Mouse (Mus musculus): Measurements from ENCODE around the gene Numb.
"Not testable (repeated sequence)": the region's sequence is repeated elsewhere in the genome, so short reads cannot be mapped to it uniquely, and the experiment has no call there.

The Numb gene

DNA sequence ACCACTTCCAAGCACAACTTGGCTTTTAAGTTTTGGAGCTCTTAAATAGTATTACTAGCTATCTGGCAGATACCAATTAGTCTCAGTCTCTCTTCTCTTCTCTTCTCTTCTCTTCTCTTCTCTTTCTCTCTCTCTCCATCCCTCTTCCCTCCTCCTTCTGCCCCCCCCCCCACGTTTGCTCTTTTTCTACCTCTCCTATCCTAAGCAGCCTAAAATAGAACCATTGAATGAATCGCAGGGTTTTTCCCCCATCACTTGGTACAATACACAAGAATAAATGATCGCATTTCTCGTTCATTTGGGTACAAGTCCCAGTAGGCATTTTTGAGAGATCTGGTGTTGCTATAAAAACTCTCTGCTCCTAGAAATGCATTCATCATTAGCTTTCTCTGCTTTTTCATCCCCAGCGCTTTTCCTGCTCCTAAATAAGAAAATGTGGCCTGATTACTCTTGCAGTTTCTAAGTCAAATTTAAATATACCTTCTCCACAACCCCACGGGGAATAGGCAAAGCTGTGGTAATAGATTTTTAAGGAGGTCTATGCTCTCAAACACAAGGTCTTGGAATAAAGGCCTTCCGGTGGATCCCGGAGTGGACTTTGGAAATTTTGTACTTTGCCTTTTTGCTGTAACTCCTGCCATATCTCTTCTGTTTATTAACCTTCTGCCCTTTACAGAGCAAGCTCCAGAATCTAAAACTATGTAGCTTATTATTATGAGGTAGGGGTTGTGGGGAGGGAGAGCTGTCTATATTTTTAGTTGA is 1.2 kb upstream of the Numb start:
- no peak for DNase-seq (ENCODE audit: low spot score in 2 of 2)

DNA sequence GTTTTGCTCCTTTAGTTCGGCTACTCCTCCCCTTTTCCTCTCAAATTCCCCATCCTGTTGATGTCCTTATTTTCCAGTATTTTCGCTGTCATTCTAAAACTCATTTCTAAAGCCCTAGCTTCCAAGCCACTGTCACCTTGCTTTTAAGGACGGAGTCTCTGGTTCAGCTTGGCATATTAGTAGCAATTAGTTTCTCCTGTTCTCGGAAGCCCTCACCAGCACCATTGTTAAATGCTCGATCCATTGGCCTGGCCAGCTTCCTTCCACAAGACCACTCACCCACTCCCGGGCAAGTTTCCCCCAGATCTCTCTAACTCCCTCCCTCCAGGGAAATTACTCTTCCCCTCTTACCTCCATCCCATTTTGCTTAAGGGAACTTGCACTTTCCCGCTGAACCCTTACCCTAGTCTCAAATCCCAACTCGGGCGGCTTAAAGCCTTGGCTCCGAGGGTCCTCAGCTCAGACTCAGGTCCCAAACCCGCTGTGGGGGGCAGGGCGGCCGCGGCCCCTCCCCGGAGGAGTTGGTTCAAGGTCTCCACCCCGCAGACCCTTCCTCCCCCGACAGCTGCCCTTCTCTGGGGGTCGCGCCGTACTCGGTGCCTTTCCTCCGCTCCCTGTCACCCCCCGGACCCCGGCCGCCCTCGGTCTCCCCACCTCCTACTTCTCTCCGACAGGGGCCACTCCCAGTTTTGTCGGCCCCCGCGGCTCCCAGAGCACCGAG is 853 bp downstream of the Numb start:
- DNase-seq (ENCODE audit: low spot score in 2 of 2), result peak in 1 of 2 experiments; percentile 30

DNA sequence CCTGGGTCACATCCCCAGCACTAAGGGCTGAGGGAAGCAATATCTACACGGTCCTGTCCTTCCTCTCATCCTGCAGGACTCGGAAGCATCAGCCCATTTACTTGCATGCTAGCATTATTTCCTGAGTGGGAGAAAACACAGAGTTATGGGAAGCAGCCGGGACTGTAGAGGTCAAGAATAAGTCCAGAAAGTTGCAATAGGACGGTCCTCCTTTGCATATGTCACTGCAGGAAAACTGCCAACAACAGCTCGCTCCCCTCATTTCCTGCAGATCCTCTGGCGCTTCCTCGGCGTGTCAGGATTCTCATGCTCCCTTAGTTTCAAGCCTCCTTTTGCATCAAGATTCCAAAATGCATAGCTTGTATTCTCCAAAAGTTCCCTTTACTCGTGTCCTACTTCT is 4.8 kb downstream of the Numb start:
- no peak for DNase-seq (ENCODE audit: low spot score in 2 of 2)

DNA sequence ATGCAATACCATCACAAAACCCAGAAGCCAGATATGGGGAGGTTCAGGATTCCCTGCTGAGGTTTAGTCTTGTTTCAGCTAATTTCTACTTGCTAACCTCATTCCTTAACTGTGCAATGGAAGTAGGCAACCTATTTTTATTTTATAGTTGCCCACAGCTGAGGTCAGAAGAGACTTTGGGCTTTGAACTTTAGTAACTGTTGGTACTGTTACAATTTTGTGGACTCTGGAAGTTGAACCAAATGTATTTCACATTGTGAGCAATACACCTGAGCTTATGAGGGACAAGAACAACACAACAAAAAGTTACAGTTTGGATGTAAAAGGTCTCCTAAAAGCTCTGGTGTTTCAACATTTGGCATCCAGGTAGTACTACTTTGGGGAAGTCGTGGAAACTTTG is 6.9 kb downstream of the Numb start:
- DNase-seq (ENCODE audit: low spot score in 2 of 2), result no peak

DNA sequence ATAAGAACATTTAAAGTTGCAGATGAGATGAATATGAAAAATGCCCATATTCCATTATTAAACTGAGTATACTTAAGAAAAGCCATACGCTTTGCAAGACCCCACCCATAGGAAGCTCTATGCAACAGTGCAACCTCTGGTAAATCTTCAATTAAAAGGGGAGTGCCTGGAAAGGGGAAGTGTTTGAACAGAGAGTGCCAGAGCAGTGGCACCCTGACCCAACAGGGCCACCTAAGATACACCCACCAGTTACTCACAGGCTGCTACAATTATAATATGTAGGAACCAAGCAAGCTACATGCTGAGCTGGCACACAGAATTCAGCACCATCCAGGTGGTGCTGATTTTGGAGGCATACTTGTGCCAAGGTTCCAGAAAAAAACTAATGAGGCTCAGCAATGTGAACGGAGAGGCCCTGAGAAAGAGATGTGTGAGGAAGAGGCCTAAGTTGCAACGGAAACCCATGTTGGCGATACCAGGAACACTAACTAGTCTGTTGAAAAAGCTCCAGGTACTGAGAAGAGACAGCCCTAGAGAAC is 7.5 kb downstream of the Numb start:
- no peak for DNase-seq (ENCODE audit: low spot score in 2 of 2)

DNA sequence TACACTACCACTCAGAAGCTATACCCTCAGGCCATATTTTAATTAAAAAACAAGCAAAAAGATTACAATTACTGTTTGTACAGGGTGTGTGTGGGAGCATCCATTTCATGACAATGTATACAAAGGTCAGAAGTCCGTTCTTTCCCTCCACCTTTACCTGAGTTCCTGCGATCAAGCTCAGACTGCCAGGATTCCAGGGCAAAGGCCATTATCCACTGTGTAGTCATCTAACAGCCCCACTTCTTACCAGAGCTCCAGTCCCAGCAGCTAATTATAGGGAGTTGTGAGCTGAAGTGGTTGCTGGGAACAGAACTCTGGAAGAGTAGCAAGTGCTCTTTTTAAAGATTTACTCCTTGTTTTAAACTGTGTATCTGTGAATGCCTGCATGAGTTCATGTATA is 11.3 kb downstream of the Numb start:
- no peak for DNase-seq (ENCODE audit: low spot score in 2 of 2)

DNA sequence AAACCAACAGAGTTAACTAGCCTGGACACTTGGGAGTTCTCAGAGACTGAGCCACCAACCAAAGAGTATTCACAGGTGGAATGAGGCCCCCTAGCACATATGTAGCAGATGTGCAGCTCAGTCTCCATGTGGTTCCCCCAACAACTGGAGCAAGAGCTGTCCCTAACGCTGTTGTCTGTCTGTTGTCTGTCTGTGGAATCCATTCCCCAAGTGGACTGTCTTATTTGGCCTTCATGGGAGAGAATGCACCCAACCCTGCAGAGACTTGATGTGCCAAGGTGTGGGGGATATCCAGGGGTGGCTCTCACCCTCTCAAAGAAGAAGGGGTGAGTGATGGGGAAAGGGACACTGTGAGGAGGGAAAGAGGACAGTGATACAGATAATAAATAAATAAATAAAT is 28.8 kb downstream of the Numb start:
- no peak for DNase-seq (ENCODE audit: low spot score in 2 of 2)

DNA sequence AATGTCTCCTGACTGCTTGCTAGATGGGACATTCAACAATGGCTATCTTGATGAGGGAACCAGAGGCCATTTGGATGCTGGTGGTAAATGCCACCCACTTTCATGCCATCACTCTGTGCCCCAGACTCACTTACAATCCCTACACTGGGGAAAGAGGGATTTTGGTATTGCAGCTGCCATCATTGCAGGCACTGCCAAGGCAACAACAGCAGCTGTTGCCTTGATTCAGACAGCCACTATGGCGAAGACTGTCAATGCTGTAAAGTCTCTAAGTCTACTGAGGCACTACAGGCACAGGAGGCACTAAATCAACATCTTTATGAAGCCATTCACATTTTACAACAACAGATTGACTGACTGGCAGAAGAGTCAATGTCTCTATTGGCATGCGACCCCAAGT is 30.5 kb downstream of the Numb start:
- DNase-seq (ENCODE audit: low spot score in 2 of 2), result no peak

DNA sequence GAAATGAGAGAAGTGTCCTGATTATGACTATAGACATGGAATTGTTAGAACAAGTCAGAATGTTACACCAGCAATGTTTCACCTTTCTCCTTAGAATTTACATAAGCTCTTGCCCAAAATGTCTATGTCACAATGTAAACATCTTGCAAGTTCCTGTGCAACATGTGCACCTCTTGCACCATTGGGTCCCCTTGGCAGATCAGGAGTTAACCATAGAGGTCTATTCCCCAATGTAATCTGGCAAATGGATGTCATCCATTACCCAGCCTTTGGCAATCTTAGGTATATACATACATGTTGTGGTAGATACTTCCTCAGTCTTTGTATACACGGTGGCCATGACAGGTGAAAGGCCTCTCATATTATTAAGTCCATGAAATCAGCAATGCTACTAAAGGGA is 32.6 kb downstream of the Numb start:
- DNase-seq (ENCODE audit: low spot score in 2 of 2), result no peak

DNA sequence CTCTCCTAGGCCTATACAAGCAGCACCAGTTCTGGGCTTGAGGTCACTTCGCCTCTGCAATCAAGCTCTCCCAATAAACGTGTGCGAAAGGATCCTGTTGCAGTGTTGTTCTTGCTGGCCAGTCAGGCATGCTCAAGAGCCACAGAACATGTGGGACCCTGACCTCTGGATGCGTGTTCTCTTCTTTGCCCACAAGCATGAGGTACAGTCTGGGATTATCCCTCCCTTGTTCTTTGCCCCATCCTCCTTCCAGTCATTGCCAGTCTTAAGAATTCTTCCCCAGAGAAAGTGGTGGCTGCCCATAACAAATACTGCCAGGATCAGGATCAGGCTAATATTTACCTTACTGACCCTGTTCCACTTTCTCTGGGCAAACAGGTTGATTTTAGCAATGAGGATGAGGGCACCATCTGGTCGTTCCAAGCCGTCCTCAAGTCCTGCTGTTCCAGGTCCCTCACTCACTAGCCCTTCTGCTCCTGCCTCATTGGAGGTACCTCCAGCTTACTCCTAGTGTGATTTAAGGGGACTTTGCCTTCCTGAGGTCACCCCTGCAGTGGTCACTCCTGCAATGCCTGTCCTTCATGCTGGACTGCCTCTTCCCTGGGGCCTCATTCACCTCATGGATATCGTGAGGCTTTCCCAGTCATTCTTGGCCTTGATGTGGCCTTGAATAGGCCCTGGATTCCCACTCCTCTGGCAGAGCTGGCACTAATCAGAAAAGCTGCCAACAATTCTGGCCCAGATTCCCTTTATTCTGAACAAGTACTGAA is 36.0 kb downstream of the Numb start:
- DNase-seq (ENCODE audit: low spot score in 2 of 2), result no peak

DNA sequence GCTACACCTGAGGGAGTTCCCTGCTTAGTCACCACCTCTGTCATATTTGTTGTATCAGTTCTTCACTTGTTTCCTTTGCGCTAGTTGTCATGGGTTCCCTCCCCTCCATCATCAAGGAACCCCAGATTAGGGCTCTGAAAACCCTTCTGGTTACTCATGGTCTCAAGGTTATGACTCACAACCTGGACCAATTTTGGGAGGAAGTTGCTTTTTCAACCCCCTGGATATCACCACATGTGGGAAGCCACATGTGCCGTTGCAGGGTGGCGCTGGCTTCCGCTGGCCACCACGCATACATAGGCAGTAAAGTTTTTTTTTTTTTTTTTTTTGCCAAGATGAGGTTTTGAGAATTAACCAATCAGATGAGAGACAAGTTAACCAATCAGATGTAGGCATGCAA is 36.7 kb downstream of the Numb start:
- DNase-seq (ENCODE audit: low spot score in 2 of 2), result not testable (repeated sequence)

DNA sequence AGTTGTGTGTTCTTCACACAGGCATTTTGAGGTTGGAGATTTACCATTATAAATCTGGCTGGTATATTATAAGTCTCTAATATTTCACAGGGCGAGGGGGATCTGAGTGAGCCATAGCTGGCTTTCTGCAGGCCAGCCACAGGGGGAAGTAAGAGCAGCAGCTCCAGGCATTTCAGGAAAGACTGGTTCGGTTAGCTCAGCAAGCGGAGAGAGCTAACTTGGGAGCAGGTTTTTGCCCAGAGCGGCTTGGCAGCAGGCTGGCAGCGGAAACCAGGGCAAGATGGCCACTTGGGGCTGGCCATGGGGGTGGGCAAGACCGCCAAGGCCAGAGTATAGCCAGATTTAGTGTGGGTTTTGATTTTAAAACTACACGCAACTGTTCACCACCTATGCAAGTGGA is 39.2 kb downstream of the Numb start:
- no peak for DNase-seq (ENCODE audit: low spot score in 2 of 2)

DNA sequence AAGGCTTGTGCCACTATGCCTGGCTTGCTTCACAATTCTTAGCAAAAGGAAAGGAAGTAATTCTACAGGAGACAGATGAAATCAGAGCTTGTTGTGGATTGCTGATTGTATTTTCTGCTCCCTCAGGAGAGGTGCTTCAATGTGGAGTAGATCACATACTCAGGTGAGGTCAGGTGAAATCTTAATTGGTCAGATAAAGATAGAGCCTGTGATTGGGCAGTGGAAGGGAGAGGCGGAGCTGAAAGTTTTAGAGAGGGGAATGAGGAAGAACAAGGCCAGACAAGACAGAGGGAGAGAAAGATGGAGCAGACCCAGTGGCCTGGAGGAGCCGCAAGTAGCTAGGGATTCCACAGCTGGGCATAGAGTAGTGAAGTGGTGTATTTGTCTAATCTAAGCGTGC is 39.6 kb downstream of the Numb start:
- no peak for DNase-seq (ENCODE audit: low spot score in 2 of 2)

DNA sequence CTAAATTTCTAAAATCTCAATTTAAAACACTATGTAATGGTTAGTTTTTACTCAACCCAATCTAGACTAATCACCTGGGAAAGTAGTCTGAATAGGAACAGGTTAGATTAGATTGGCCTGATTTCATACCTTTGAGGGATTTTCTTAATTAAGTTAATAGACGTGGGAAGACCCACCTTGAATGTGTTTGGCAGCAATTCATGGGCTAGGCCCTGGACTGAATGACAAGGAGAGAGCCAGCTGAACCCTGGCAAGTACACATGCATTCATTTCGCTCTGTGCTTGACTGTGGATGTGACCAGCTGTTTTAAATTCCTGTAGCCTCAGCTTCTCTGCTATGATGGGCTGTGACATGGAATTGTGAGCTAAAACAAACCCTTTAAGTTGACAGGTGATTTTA is 40.8 kb downstream of the Numb start:
- DNase-seq (ENCODE audit: low spot score in 2 of 2), result no peak

DNA sequence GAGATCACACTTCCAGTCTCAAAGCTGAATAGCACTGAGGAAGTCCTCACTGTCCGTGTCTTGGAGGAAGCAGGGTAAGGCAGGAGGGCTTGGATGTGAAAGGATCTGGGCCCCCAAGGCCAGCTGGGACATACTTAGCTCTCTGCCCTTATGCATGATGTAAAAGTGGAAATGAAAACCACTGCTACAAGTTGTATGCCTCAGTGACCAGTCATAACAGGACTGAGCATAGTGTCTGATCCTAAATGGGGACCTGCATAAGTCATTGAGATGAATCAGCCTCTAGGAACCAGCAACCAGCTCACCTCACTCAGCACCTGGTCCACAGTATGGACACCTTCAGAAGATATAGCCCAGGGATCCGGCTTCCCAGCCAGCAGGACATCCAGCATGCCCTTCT is 46.6 kb downstream of the Numb start:
- DNase-seq (ENCODE audit: low spot score in 2 of 2), result no peak

DNA sequence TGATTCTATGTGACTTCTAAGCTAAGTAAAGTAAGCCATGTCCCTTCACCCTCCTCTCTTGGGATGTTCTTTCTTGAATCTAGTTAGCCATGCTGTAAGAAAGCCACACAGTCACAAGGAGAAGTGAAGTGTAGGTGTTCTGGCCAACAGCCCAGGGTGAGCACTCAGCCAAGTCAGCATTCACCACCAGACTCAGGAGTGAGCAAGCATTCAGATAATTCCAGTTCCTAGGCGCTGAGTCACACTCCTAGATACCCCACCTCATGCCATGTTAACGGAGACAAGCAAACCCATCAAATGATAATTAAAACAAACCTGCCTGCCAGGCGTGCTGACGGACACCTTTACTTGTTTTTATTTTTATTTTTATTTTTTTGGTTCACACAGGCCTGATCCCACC is 47.1 kb downstream of the Numb start:
- peak; percentile 51 to 57 for DNase-seq (ENCODE audit: low spot score in 2 of 2)

DNA sequence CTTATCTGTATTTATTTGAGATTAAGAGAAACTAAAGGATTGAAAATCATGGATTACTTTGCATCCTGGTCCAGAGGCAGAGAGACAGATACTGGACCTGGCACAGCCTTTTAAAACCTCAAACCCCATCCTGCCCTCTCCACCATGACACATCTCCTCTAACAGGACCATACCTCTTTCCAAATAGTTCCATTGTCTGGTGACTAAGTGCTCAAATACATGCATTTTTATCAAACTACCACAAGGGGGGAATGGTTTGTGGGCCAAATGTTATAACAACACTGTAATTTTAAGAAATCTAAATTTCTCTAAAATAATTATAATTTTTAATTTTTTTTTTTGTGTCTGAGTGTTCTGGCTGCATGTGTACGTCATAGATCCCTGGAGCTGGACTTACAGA is 57.2 kb downstream of the Numb start:
- no peak for DNase-seq (ENCODE audit: low spot score in 2 of 2)

DNA sequence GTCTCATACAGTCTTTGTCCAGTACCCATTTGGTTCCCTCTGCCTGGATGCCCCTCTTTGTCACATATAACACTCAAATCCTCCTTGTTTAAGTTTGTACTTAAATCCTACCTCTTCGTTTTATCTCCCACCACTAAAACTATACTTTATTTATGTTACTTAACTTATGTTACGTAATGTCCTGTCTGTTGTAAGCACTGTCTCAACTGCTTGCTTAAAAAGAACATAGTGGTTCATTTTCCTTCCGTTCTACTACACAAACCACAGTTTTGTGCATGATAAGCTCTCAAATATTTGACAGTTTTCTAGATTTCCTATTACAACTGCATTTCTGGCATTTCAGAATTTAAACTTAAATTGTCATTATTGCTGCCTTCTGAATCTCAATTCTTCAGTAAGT is 59.9 kb downstream of the Numb start:
- DNase-seq (ENCODE audit: low spot score in 2 of 2), result no peak

DNA sequence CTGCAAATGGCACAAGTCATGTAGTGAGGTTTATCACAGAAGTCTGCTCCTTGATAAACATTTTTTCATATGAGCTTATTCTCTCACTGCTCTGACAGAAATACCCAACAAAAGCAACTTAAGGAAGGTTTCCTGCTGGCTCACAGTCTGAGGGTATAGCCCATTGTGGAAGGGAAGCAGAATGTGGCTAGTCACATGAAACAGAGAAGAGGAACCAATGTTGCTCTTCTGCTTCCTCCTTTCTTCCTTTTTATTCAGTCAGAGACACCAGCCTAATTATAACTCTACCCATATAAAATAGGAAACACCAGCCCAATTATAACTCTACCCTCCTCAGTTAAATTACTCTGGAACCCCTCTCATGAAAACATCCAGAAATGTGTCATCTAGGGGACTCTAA is 61.0 kb downstream of the Numb start:
- no peak for DNase-seq (ENCODE audit: low spot score in 2 of 2)

DNA sequence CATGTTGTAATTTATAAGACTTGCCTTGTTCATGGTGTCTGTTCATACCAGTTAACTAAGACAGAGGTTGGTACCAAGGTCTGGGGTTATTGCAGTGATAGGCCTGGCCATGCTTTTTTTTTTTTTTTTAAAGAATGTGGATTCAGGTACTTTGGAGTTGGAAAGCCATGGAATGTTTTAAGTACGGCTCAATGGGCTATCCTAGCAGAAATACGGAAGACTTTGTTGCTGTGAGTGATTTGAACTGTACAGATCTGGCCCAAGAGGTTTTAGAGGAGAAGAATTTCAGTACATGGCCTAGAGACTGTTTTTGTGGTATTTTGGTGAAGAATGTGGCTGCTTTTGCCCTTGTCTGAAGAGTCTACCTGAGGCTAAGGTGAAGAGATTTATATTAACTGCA is 63.7 kb downstream of the Numb start:
- no peak for DNase-seq (ENCODE audit: low spot score in 2 of 2)

DNA sequence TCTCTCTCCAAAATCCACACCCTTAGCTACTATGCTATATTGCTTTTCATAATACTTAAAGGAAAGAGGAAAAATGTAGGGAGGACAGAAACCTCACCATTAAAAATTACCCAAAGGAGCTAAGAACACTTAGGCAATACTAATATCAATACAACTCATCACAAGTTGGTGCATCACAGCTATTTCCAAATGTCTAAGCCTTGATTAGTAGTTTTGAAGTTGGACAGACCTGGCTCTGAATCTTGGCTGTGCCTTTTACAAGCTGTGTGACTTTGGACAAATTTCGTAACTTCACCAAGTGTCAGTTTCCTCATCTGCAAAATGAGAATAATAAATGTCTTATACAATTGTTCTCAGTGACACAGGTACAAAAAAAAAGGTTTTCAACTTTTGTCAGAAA is 66.5 kb downstream of the Numb start:
- no peak for DNase-seq (ENCODE audit: low spot score in 2 of 2)

DNA sequence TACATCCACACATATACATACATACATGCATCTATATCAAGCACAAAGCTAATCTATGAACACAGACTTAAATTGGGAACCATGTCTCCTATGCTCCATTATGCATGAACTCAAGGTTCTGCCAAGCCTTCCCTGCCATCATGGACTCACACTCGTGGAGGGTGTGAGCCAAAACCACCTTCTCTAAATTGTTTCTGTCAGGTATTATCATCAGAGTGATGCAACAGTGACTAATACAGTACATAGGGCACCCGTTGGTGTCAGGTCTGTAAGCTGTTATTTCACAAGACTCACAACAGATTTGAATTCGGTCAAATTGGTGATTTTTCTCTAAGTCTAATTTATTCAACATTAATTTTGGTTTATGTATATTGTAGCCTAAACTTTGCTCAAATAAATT is 67.5 kb downstream of the Numb start:
- no peak for DNase-seq (ENCODE audit: low spot score in 2 of 2)

All from frontal cortex, postnatal 14 days (tissue).